In genomic region chr12:30252381-30252780, GRCm38 (mm10) we compare ENCODE assay signal across 20 mouse cellular contexts.
DNase-seq lines count a peak whose midpoint lies in the region.
"Had no signal": no experiment of that assay in that cellular context is flagged by ENCODE, and none has a peak within 500 bp of the region (broad histone marks: within the 10 kb centered on the region; RNA-seq: fewer than 3 reads in every experiment).

No protein-coding gene starts in this region.

- no peaks in the 10 kb centered on the region for H3K27me3 ChIP-seq in limb, embryonic 10.5 days (ENCODE audit: low read depth, poor library complexity, severe bottlenecking)
- H3K27me3 ChIP-seq: embryonic facial prominence, embryonic 12.5 days; forebrain, embryonic 13.5 days; forebrain, embryonic 15.5 days had no signal

- H3K4me1 ChIP-seq in limb, embryonic 10.5 days = no peaks in the 10 kb centered on the region
- H3K4me1 ChIP-seq: embryonic facial prominence, embryonic 10.5 days; embryonic facial prominence, embryonic 12.5 days; forebrain, embryonic 13.5 days; forebrain, embryonic 15.5 days had no signal

- H3K9me3 ChIP-seq in limb, embryonic 10.5 days (replicated peaks) = no peaks in the 10 kb centered on the region
- H3K9me3 ChIP-seq: embryonic facial prominence, embryonic 10.5 days; embryonic facial prominence, embryonic 12.5 days; forebrain, embryonic 13.5 days; forebrain, embryonic 15.5 days had no signal

- no peak overlapping the region for H3K27ac ChIP-seq in limb, embryonic 10.5 days
- H3K27ac ChIP-seq: embryonic facial prominence, embryonic 10.5 days; embryonic facial prominence, embryonic 12.5 days; forebrain, embryonic 13.5 days; forebrain, embryonic 15.5 days had no signal

- no peak overlapping the region for H3K4me3 ChIP-seq in limb, embryonic 10.5 days
- H3K4me3 ChIP-seq: embryonic facial prominence, embryonic 10.5 days; embryonic facial prominence, embryonic 12.5 days; forebrain, embryonic 13.5 days; forebrain, embryonic 15.5 days had no signal

- H3K36me3 ChIP-seq in limb, embryonic 10.5 days = no peaks in the 10 kb centered on the region
- H3K36me3 ChIP-seq: embryonic facial prominence, embryonic 10.5 days; embryonic facial prominence, embryonic 12.5 days; forebrain, embryonic 15.5 days had no signal

- 93% methylated on average over 4 of the region's 4 CpGs for WGBS in limb, embryonic 10.5 days

- DNase-seq in heart, adult 11 months = peak; percentile 68
- DNase-seq in heart, adult 18-20 months = no peak
- DNase-seq in A20 (ENCODE audit: low read depth, low spot score) (peak; percentile 76), ES-CJ7 (ENCODE audit: low read depth, low spot score) (peak; percentile 2)
- peak; percentile 20 for DNase-seq in limb, embryonic 10.5 days (ENCODE audit: low spot score)
- DNase-seq in embryo, embryonic 11 days = no peak
- no peak for DNase-seq in right cerebral cortex, postnatal 36 days (ENCODE audit: low spot score in 2 of 2)
- DNase-seq: adrenal gland, adult 8-10 months; adrenal gland, postnatal 14 days; adrenal gland, postnatal 36 days; cerebellum, adult 11-12 months; cerebellum, adult 2 months; cerebellum, adult 9-10 months; cerebellum, postnatal 10 days; cerebellum, postnatal 25 days; forebrain, postnatal 0 days had no signal

Comparison
In these comparisons a context has a peak if more than half of its experiments do, and no peak if none do; other contexts are left out.
1. DNase-seq: peak in heart, adult 11 months (single experiment), A20 (single experiment), ES-CJ7 (single experiment) and limb, embryonic 10.5 days (single experiment); none in heart, adult 18-20 months (0 of 2), embryo, embryonic 11 days (single experiment) and right cerebral cortex, postnatal 36 days (0 of 2).